Mouse (Mus musculus): ENCODE results near the gene Cryge.
A peak's percentile ranks its signal among the peaks of the same experiment; 100 is the strongest.

Cryge gene

GRCm38 (mm10) chr1:65012726-65013125 lies 38.2 kb downstream of the Cryge start:
- DNase-seq (ENCODE audit: low read depth): no peak

- peak; percentile 54 for DNase-seq (ENCODE audit: low read depth)
Observed at GRCm38 (mm10) chr1:65010153-65010552, 40.8 kb downstream of the Cryge start.

GRCm38 (mm10) chr1:65005575-65005974 lies 45.4 kb downstream of the Cryge start:
- no peak for DNase-seq (ENCODE audit: low read depth)

- no peak for DNase-seq (ENCODE audit: low read depth)
Observed at GRCm38 (mm10) chr1:65004526-65004925, 46.4 kb downstream of the Cryge start.
